Mouse (Mus musculus) ES-E14 (cell line): ENCODE data around the gene Gm44502. TPM values are rescaled to one million over a fixed set of nuclear protein-coding genes. Genes with fewer than 3 reads are reported as not detected.

Source experiments
- DNase-seq: peaks from one replicate; pipeline ENCODE4 v3.0.0-alpha.2; 2013; ENCODE audit warnings: low read depth, low spot score
- H3K27ac ChIP-seq: 2 replicates; pipeline ENCODE4 v1.5.1; 2012; ENCODE audit warnings: low read depth, mild to moderate bottlenecking, low read length, moderate library complexity, mixed read lengths; ENCODE audit not compliant: poor library complexity, insufficient read depth, severe bottlenecking
- H3K36me3 ChIP-seq: 2 replicates; pipeline ENCODE4 v1.6.1; 2012; ENCODE audit warnings: mild to moderate bottlenecking, low read length, moderate library complexity, mixed read lengths; ENCODE audit not compliant: control insufficient read depth, poor library complexity, insufficient read depth, severe bottlenecking
- H3K4me1 ChIP-seq, 2 experiments: fragments of 150-350 bp in 1 of 2; sonication (generic) in 1 of 2; 2 replicates each; pipeline ENCODE4 v1.6.1; 2012; ENCODE audit warnings: low read length in 2 of 2, mild to moderate bottlenecking in 1 of 2, mixed read lengths in 1 of 2; ENCODE audit not compliant: control insufficient read depth in 2 of 2, insufficient read depth in 2 of 2, poor library complexity in 1 of 2
- H3K4me3 ChIP-seq, 2 experiments: fragments of 150-350 bp in 1 of 2; sonication (generic) in 1 of 2; 2 replicates each; pipeline ENCODE4 v1.5.1; 2012; ENCODE audit warnings: low read length in 2 of 2, low read depth in 1 of 2, mild to moderate bottlenecking in 1 of 2, mixed read lengths in 1 of 2; ENCODE audit not compliant: insufficient read depth in 1 of 2, poor library complexity in 1 of 2, severe bottlenecking in 1 of 2
- H3K9ac ChIP-seq: 2 replicates; pipeline ENCODE4 v1.6.1; 2012; ENCODE audit warnings: low read depth, mild to moderate bottlenecking, low read length, mixed read lengths; ENCODE audit not compliant: poor library complexity, insufficient read depth, severe bottlenecking
- H3K9me3 ChIP-seq: fragments of 150-350 bp; sonication (generic); 2 replicates; pipeline ENCODE4 v1.6.1; 2012; ENCODE audit warnings: low read depth, mild to moderate bottlenecking, low read length; ENCODE audit not compliant: control insufficient read depth, insufficient read depth
- CHD2 ChIP-seq: IDR thresholded peaks from 2 replicates; pipeline ENCODE4 v1.6.1; 2014; ENCODE audit warnings: mild to moderate bottlenecking, low read depth, low read length, inconsistent platforms
- HCFC1 ChIP-seq: IDR thresholded peaks from 2 replicates; pipeline ENCODE4 v1.6.1; 2012; ENCODE audit warnings: low read length, inconsistent platforms, borderline replicate concordance; ENCODE audit not compliant: insufficient read depth
- MAFK ChIP-seq: IDR thresholded peaks from 2 replicates; pipeline ENCODE4 v1.6.1; 2014; ENCODE audit warnings: mild to moderate bottlenecking, low read depth, low read length, inconsistent platforms; ENCODE audit not compliant: insufficient read depth
- ZC3H11A ChIP-seq: IDR thresholded peaks from 2 replicates; pipeline ENCODE4 v1.6.1; 2012; ENCODE audit warnings: low read depth, mild to moderate bottlenecking, inconsistent platforms, low read length, borderline replicate concordance
- ZNF384 ChIP-seq: IDR thresholded peaks from 2 replicates; pipeline ENCODE4 v1.6.1; 2012; ENCODE audit warnings: low read depth, low read length, inconsistent platforms
- in situ Hi-C, 2 experiments: fragments of 600-800 bp; cut with MboI; formaldehyde crosslinking; loops; one replicate each; pipeline ENCODE4 v1.15.1; 2025; ENCODE audit warnings: low sequenced_read_pairs in 2 of 2, inconsistent platforms in 1 of 2; ENCODE audit not compliant: unreplicated experiment in 2 of 2
- total RNA-seq: library from RNA; depleted of rRNA; stranded (reverse); fragments of 300-350 nt; gene quantifications from 2 replicates; pipeline ENCODE4 v1.2.3, GENCODE M21; 2012

Gene Gm44502
- total RNA-seq, 1 experiment: 0.36 TPM

- Histone ChIP-seq H3K4me3 (no peak overlapping the region), H3K27ac (no peak overlapping the region), H3K9ac (no peak overlapping the region), H3K4me1 (peaks cover 0 to 14% of the 10 kb centered on the region in 2 experiments; a peak in 1 of 4 replicates), H3K9me3 (no peaks in the 10 kb centered on the region), H3K36me3 (peaks cover 6% of the 10 kb centered on the region; the same call in 1 of the 2 replicates)
- in situ Hi-C loops: no loop called here
- no peak for DNase-seq
- no peak for TF ChIP-seq MAFK
- TF ChIP-seq CHD2: no peak
- TF ChIP-seq ZNF384: no peak
- TF ChIP-seq HCFC1: no peak
- no peak for TF ChIP-seq ZC3H11A
These were observed 30.3 kb upstream of the Gm44502 start for GRCm38 (mm10) chr15:89459821-89460220.

GRCm38 (mm10) chr15:89458942-89459341, 29.4 kb upstream of the Gm44502 start:
- DNase-seq: no peak
- no peak for TF ChIP-seq MAFK
- TF ChIP-seq HCFC1: no peak
- TF ChIP-seq CHD2: no peak
- TF ChIP-seq ZC3H11A: no peak
- TF ChIP-seq ZNF384: no peak
- no peak overlapping the region for H3K27ac ChIP-seq
- in situ Hi-C loops: no loop called here
- H3K4me3 ChIP-seq: no peak overlapping the region
- H3K9ac ChIP-seq: no peak overlapping the region
- no peaks in the 10 kb centered on the region for H3K9me3 ChIP-seq
- peaks cover 6% of the 10 kb centered on the region; the same call in 1 of the 2 replicates for H3K36me3 ChIP-seq
- H3K4me1 ChIP-seq: peaks cover 0 to 14% of the 10 kb centered on the region in 2 experiments; a peak in 2 of 4 replicates

DNA sequence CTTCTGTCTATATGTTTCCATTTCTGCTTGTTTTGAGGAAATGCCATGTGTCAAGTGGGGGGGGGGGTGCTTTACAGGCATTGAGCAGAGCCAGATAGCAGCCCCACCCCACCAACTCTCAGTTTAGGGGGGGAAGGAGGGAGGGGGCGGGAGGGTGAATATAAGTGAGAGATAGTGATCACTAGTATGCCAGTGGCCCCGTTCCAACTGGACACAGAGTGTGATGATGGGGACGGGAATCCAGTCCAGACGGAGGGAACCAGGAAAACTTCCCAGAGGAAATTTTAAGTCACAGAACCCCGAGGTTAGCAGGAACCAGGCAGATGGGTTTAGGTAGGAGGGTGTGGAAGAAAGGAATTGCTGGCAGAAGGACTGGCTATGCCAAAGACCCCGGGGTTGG, 26.1 kb upstream of the Gm44502 start:
- Histone ChIP-seq H3K9me3 (no peaks in the 10 kb centered on the region), H3K27ac (no peak overlapping the region), H3K4me1 (peaks cover 0 to 11% of the 10 kb centered on the region in 2 experiments; a peak in 2 of 4 replicates), H3K4me3 (no peak overlapping the region), H3K9ac (no peak overlapping the region), H3K36me3 (peaks cover 6% of the 10 kb centered on the region; the same call in 1 of the 2 replicates)
- in situ Hi-C loops: no loop called here
- TF ChIP-seq HCFC1 (no peak), MAFK (no peak), CHD2 (no peak), ZNF384 (no peak), ZC3H11A (no peak)
- DNase-seq: no peak

DNA sequence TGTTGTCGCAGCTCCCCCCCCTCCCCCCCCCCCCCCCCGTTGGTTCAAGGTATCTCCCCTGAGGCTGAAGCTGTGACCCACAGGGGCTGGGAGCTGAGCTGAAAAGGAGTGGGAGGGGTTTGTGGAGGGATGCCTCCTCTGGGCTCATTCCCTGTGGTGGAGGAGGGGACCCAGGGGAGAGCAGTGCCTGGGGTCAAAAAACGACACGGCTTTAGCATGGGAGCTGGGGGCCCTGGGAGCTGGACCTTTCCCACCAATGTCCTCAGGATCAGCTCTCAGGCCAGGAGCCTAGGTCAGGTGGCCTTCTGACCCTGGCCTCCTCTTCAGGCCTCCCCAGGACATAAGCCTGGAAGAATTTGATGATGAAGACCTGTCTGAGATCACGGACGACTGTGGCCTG, 25.4 kb upstream of the Gm44502 start:
- Histone ChIP-seq H3K4me1 (peaks cover 0 to 9% of the 10 kb centered on the region in 2 experiments; a peak in 2 of 4 replicates), H3K27ac (no peak overlapping the region), H3K9me3 (no peaks in the 10 kb centered on the region), H3K9ac (no peak overlapping the region), H3K4me3 (no peak overlapping the region), H3K36me3 (peaks cover 6% of the 10 kb centered on the region; the same call in 1 of the 2 replicates)
- DNase-seq: no peak
- in situ Hi-C loops: no loop called here
- TF ChIP-seq ZC3H11A (no peak), MAFK (no peak), HCFC1 (no peak), CHD2 (no peak), ZNF384 (no peak)
